Mouse (Mus musculus) NIH3T3 (cell line): ENCODE measurements around the gene Tmem87b.

ENCODE experiments used
- DNase-seq: peaks from one replicate; pipeline ENCODE4 v3.0.0-alpha.2; 2012; ENCODE audit warnings: low read depth

The Tmem87b gene

DNA sequence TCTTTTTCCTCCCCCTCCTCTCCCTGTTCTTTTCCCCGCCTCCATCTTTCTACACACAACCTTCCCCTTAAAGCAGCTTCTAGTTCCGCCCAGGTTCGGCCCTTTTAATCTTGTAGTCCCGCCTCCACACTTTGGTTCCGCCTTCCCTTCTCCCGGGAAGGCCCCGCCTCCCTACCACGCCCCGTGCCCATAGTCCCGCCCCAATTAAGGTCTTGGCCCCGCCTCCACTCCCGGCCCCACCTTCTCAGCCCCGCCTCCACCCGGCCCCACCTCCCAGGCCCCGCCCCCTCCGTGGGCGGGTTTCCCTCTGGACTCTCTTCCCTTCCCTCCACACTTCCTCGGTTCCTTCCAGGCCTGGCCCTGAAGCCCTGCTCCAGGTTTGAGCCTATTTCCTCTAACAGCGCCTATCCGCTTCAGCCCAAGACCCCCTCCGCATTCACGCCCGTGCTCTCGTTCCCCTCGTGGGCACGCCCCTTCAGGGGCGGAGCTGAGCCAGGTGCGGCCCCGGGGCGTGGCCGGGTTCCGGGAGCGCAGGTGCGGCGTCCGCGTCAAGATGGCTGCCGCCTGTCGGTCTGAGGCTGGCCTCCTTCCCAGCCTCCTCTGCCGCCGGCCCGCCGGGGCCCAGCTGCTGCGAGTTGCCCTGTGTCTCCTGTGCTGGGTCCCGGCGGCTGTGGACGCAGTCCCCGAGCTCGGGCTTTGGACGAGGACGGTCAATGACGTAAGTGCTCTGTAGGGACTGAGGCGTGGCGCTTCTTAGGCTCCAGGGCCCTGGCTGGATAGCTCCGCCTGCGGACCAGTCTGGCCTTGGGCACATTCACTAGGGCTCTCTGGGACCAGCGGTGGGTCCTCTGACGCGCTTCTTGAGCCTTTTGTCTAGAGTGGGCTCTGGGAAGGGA is at the start of gene Tmem87b:
Tmem87b (plus strand) TSS at position 333 of the 896 bp plus-strand sequence.
- peak; percentile 98 for DNase-seq

DNA sequence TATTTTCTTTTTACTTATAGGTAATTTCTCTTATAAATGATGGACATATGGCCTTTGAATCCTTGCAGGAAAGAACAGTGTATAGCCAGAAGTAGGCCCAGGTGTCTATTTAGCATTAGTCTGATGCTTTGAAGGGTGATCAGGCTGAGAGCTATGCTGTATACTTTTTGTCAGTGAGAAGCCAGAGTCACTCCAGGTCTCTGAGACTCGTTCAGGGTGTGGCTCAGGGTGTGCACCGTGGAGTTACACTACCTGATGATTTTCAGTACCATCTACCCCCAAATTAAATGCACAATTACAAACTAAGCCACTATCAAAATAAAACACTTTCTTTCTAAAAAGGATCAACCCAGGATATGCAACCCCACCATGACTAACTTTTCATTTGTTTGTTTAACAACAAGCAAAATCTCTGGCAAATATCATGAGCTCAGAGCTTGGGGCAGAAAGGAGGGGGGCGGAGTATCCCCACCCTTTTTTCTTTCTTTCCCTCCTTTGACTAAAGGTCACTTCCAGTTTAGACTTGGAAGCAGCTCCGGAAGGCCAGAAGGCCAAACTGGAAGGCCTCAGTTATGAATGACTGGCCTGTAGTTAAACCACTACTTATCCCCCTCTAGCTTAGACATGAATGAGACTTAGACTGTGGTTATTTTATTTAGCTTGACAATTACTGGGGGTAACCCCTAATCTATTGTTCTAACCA is 49.2 kb upstream of the Tmem87b start:
- DNase-seq = no peak

DNA sequence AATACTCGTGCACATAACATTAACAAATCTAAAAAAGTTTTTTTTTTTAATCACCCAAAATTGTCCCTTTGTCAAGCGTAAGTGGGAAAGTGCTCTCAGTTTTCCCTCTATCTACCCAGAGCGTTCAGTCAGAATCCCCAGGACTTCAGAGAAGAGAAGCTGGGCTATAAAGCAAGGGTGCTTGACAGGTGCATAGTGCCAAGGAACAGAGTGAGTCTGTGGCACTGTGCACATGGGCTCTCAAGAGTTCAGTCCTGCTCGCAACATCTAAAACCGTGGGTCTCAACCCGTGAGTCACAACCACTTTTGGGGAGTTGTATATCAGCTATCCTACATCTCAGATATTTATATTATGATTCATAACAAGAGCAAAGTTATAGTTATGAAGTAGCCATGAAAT is 47.4 kb upstream of the Tmem87b start:
- peak; percentile 39 for DNase-seq

DNA sequence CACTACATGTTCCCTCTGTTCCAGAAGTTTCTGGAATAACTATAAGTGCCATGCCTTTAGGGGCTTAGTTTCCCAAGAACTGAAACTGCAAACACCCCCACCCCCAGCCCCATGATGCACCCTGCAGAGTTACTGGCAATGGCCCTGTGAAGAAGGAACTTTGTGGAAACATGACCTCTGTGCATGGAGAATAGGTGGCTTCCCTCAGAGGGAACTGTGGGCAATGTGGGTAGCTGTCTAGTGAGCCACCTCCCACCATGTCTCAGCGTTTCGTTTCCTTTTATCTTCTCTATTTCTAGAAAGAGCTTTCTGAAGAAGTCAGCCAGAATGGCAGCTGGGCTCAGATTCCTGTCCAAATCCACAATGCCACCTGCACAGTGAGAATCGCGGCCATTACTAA is 46.9 kb upstream of the Tmem87b start:
- DNase-seq = no peak

DNA sequence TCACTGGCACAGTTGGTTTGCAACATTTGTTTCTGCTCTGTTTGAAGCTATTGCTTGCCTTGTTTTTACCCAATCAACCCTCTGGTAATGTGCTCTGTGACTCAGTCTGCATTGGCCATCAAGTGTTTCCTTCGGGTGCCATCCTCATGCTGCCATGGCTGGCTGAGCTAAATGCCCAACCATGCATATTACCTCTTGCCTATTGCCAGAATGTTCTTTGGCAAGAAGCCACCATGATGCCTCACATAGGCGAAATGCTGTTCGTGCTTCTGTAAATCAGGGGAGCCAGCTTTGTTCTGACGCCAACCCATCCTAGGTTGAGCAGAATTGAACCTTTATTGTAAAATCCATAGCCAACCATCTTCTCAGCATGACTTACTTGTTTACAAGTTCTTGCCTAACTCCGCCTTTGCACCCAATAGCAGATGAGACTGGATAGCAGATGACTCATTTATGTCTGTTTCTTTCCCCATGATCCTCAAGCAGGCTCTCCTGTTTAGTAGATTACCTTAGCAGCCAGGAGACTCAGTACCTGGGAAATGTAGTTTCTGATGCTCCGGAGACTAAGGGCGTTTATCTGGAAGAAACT is 46.1 kb upstream of the Tmem87b start:
- DNase-seq = peak; percentile 32

DNA sequence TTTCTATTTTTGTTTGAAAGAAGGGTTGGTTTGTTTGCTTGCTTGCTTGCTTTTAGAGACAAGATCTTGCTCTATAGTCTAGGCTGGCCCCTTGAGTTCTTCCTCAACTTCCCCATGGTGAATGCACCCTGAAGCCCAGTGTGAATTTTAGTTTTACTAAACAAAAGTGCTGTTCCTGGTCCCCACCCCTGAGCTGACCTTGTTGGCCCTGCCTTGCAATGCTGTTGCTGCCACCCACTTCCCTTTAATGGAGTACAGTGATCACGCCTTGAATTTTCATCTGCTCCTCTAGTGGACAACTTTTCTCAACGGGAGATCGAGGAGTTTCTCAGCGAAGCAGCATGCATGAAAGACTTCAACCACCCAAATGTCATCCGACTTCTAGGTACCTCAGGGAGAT is 35.7 kb upstream of the Tmem87b start:
- DNase-seq = no peak

DNA sequence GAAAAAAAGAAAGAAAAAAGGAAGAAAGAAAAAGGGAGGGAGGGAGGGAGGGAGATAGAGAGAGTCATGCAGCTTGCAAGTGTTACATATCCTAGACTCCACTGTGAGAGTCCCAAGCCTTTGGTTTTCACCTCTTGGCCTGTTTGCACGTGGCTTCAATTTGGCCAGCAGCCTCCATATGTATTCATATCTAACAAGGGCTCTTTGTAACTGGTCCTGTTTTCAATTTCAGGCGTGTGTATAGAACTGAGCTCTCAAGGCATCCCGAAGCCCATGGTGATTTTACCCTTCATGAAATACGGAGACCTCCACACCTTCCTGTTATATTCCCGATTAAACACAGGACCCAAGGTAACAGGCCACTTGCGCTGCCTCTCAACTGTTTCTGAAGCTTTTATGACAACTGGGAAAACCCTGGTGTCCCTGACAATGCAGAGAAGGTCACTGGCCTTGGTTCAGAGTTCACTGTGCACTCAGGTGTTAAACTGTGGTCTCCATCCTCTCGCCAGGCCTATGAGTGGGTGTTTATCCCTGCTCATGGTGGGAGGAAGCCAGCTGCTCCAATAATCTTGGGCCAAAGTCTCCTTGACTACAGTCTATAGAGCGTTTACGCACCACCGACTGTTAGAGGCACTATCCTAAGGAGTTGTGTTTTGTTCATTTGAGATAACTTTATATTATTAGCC is 34.1 kb upstream of the Tmem87b start:
- peak; percentile 33 for DNase-seq

DNA sequence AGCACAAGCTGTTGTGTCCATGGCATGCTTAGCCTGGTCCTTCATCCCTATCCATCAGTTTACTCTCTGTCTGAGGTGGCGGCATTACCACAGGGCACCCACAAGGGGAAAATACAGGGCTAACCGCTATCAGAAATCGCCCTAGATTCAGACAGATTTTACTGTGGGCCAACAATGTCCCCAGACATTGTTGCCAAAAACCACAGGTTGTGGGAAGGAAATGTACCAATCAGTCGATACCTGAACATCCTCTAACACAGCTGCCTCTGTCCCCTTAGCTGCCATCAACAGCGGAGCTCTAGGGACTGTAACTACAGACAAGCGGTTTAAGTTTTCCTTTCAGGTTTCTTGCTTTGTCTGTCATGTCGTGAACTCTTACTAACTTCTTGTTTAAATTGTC is 33.1 kb upstream of the Tmem87b start:
- no peak for DNase-seq

DNA sequence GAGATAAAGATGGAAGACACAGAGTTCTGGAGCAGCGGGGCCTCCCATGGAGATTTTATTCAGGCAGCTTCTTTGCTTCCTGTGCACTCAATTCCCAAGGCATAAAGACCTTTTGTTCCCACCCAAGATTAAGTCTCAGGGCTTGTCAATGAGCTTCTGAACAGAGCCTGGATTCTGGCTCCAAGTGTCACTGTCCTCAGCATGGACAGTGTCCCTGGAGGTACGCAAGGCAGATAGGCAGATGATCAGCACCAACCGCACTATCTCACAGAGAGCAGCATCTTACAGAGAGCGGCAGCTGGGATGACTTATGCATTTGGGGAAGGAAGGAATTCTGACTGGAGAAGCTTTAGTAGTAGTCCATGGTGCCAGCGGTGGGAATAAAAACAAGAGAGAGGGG is 31.6 kb upstream of the Tmem87b start:
- no peak for DNase-seq

DNA sequence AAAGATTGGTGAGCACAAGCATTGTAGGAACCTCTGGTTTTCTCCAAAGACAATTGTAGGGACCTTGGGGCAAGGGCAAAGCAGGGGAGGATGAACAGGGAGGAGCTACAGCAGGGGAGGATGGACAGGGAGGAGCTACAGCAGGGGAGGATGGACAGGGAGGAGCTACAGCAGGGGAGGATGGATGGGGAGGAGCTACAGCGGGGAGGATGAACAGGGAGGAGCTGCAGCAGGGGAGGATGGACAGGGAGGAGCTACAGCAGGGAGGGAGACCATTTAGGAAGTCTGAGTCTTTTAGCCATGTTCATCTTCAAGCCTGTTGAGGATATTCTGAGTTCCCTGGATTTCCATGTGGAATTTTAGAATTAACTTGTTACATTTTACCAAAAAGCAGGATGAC is 31.1 kb upstream of the Tmem87b start:
- DNase-seq = no peak

DNA sequence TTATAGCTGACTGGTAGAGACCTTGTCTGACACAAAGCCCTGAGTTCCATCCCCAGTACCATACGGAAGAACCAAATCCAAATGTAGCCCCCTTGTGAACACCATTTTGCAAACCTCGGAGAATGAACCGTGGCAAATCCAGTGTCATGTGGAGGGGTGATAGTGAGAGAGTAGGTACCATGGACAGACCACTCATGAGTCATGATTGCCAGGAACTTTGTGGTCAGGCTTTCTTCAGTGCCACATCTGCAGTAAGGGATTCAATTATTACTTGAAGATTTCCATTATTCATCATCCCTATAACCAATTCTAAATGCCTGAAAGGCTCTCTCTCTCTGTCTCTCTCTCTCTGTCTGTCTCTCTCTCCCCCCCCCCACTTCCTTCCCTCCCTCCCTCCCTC is 30.1 kb upstream of the Tmem87b start:
- DNase-seq = peak; percentile 43

DNA sequence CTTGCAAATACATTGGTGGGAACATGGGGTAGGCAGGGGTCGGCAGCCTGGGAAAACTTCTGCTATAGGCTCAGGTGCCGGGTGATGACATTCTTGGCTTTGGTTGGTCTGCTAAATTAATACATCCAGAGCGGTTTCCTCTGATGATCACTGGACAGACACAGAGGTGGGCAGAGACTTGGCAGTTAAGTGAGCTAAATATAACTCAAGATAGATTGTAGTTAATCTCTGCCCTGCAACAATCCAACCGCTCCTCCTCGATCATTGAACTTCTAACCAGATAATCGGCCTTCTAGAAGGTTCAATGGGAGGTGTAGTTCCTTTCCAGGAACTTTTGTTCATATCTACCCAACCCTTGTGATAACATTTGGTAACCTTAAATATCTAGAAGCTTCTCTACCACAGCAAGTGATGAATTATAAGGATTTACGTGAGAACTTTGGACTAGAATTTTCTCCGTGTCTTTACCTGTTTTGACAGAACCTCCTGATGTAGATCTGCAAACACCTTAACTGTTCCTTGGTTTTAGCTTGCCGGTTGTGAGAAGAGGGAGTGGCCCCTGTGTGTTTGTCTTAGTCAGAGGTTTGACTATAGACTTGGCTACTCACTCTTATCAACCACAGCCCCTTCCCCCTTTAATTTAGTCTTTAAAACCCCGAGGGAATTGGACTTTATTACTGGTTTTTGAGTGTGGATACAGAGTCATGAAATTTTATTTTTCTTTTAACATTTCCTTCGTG is 26.9 kb upstream of the Tmem87b start:
- DNase-seq = no peak

DNA sequence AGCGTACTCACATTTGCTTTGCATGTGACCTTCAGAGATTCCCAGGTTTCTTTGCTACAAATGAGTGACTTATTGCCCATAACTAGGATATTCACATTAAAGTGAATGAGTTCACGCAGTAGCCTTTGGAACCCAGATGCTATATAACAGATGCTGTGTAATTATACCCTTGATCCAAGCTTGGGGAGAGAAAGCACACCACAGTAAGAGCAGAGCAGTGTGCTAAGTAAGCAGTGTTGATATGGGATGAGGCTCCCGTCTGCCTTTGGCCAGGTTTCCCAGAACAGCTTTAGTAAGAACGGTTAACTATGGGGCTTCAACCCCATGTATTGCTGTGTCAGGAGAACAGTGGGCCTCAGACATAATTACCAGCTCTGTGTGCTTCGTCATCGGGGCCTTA is 24.0 kb upstream of the Tmem87b start:
- DNase-seq = no peak

DNA sequence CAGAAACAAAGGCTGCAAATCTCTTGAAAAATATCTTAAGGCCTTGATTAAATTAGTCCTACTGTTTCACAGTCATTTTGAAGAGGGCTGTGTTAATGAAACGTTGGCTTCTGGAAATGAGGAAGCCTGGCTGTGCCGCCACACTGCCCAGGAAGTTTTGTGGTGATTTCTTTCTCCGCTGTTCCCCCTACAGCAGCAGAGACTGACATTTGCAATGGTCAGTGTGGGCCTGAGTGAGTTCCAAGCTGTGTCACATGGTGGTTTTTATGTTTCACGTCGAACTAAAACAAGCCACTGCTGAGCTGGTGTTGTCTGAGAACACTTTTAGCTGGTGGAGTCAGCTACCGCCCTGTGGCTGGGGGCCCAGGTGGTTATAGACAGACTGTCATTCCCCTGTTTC is 21.5 kb upstream of the Tmem87b start:
- no peak for DNase-seq

DNA sequence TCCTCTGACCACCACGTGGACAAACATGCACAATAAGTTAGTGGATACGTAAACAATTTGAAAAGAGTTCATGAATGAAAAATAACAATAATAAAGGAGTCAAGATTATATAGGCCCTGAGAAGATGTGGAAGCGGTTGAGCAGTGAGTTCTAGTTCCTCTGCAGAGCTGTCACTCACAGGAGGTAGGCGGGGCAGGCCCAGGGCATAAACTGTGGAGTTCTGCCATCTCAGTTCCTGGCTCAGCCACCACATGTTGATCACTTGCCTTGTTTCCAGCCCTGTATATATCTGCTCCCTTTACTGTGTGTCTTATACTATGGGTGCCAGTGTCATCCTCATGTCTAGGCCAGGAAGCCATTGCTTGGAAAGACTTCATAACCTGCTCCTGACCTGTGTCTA is 14.5 kb upstream of the Tmem87b start:
- DNase-seq = no peak

DNA sequence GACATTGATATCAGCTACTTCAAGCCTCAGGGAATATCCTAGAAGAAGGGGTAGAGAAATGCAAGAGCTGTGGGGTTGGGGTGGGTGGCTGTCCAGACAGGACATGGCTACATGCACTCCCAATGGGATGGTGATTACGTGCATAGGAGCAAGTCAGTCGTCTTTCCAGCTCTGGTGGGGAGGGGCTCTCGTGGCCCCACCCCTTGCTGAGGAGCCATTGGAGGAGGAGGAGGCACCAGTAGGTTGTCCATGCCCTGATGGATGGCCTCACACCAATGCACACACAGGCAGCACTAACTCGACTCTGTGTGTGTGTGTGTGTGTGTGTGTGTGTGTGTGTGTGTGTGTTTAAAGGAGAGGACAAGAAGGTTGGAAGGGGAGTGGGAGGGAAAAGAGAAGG is 12.6 kb upstream of the Tmem87b start:
- no peak for DNase-seq

DNA sequence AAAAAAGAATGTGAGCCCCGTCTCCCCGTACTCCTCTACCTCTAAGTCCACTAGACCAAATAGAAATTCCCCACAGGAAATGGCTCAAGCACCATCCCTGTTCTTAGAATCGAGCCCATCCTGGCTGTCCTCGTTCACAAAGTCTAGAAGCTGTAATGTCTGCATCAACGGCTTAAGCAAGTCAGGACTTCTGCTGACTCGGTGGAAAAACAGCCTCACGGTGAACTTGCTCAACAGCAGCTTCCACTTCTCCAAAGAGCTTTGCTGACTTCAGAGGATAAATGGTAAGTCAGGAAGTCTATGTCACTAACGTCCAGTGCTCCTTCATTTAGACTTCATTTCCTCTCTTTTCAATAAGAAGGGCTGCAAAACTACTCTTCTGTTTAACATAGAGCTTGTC is 11.4 kb upstream of the Tmem87b start:
- DNase-seq = peak; percentile 55

DNA sequence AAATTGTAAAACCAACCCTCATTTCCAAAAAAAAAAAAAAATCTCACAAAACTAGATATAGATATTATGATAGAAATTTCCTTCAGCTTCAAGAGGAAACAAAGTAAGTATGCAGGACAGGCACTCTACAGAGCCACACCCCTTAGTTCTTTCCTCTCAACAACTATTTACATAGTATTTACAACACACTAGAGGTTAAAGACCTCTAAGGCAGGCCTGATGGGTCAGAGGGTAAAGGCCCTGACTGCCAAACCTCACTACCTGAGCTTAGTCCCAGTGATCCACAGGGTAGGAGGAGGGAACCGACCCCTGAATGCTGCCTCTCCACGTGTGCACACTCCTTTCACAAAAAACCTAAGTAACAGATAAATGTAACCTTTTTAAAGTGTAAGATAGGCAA is 5.2 kb upstream of the Tmem87b start:
- DNase-seq = no peak

DNA sequence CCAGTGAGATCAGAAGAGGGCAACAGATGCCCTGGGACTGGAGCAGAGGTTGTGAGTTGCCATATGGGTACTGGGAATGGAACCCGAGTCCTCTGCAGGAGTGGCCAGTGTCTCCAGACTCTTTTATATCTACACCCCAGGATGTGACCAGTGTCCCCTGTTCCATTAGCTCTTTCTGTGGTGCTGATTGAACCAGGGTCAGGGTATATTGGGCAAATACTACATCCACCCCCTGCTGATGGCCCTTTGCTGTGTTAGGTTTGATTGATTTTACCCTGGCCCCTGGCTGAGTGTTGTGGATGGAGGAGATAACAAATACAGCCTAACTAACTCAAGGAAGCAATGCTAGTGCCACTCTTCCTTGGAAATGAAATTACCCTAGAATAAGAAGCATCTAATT is 1.6 kb upstream of the Tmem87b start:
- no peak for DNase-seq

DNA sequence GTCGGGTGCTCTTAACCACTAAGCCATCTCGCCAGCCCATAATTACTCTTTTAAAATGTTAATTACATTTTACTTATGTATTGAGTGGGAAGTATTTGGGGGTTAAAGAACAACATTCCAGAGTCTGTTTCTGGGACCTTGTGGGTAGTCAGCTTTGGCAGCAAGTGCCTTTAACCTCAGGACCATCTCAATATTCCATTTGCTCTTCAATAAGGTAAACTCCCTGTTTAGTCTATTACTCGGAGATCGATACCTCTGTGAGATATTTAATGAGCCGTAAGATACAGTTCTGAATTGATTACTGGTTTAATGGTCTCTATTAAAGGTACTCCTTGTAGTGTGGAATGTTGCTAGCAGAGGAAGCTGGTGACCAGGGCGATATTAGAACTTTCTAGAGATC is 1.0 kb upstream of the Tmem87b start:
- peak; percentile 20 for DNase-seq

DNA sequence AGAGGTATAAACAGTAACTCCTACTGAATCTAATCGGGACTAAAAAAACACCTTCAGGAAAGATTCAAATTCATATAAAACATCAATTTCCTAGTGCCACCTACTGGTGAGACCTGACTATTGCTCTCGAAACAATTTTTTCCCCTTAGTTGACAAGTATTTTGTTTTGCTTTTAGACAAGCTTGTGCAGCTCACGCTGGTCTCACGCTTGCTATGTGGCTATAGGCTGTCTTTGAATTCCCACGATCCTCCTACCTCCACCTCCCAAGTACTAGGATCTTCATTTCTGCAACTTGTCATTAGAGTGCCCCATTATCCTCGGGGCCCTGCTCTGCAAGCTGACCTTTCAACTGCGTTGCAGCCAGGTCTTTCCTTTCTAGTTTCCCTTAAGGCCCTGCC is 532 bp upstream of the Tmem87b start:
- DNase-seq = peak; percentile 91
